Mouse (Mus musculus): ENCODE data around the gene Psmc1.

- no peak for TF ChIP-seq CTCF (IDR thresholded peaks at IDR 0.05; ENCODE audit: low read depth)
- TF ChIP-seq EP300 (IDR thresholded peaks at IDR 0.05; ENCODE audit: low read depth) = no peak
These were observed 47.4 kb upstream of the Psmc1 start for GRCm38 (mm10) chr12:100062584-100062983.

Measured in liver, postnatal 0 days (tissue).